Mouse (Mus musculus) olfactory bulb, adult 2 months (tissue): ENCODE data around the gene Ppargc1a.

ENCODE experiments used
- CTCF ChIP-seq: fragments of 200-500 bp; IDR thresholded peaks from 2 replicates; pipeline ENCODE4 v1.5.1; 2012; ENCODE audit warnings: low read depth, mild to moderate bottlenecking, low read length, moderate library complexity; ENCODE audit not compliant: insufficient read depth
- POLR2A ChIP-seq: fragments of 200-500 bp; IDR thresholded peaks from 2 replicates; pipeline ENCODE4 v1.6.1; 2012; ENCODE audit warnings: mild to moderate bottlenecking, low read depth, low read length, moderate library complexity; ENCODE audit not compliant: insufficient read depth

DNA sequence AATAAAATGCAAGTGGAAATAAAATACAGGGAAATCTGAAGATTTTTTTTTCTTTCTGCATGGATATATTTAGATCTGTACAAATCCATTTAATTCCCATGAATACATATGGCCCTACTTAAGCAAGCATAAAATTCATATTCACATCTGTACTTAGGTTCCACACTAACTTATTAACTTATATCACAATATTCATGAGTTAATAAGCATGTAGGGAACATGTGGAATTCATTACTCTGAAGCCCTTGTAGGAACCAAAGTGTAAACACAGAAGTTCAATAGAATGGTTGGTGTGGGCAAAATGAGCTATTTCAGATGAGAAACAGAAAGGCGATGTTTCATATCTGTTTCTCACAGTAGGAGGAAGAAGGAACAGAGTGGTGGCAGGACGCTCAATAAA is 62.9 kb downstream of the Ppargc1a start:
- TF ChIP-seq CTCF (no peak), POLR2A (no peak)
